Mouse (Mus musculus): Measurements from ENCODE around the gene Rsrc1.

GRCm38 (mm10) chr3:66980111-66980975 is 847 bp upstream of the Rsrc1 start:
- TF ChIP-seq E2F4 (IDR thresholded peaks at IDR 0.05; ENCODE audit: insufficient read depth) (no peak), MAX (IDR thresholded peaks at IDR 0.05; ENCODE audit: low read depth) (no peak), POLR2A (IDR thresholded peaks at IDR 0.05; ENCODE audit: insufficient read length, low read depth) (no peak), POLR2AphosphoS2 (IDR thresholded peaks at IDR 0.05; ENCODE audit: insufficient read length, low read depth) (no peak), SRF (IDR thresholded peaks at IDR 0.05; ENCODE audit: control insufficient read depth, insufficient read length, low read depth) (no peak), TCF12 (IDR thresholded peaks at IDR 0.05; ENCODE audit: insufficient read depth, poor library complexity, severe bottlenecking) (no peak), REST (IDR thresholded peaks at IDR 0.05; ENCODE audit: insufficient read depth, insufficient read length) (no peak), USF1 (IDR thresholded peaks at IDR 0.05; ENCODE audit: low read depth) (no peak), MYOG (IDR thresholded peaks at IDR 0.05; ENCODE audit: control insufficient read depth in 1 of 3, insufficient read depth in 1 of 3, insufficient read length in 2 of 3, low read depth in 2 of 3) (no peak), CEBPB (IDR thresholded peaks at IDR 0.05; ENCODE audit: insufficient read depth, poor library complexity, severe bottlenecking) (no peak)

All from myocyte (in vitro differentiated cells).